Mouse (Mus musculus): ENCODE results near the gene Sh3d19. TPM values are rescaled to one million over a fixed set of nuclear protein-coding genes. Genes with fewer than 3 reads are reported as not detected.

Gene Sh3d19
- polyA plus RNA-seq, 1 experiment from 2014 or later = 29.0 TPM

- Histone ChIP-seq H3K36me3 (ENCODE audit: insufficient read depth, low read length) (peaks cover 19% of the 10 kb centered on the region), H3K9ac (ENCODE audit: low read depth, low read length) (peak within 1 kb of the TSS; percentile 98), H3K27me3 (ENCODE audit: insufficient read depth, low read length) (no peaks in the 10 kb centered on the region), H3K4me1 (replicated peaks; ENCODE audit: insufficient read depth, low read length) (no peaks in the 10 kb centered on the region), H3K4me3 (replicated peaks; ENCODE audit: low read depth, low read length) (peak within 1 kb of the TSS; percentile 86), H3K9me3 (replicated peaks; ENCODE audit: low read length) (no peaks in the 10 kb centered on the region), H3K4me2 (ENCODE audit: low read length) (peak within 1 kb of the TSS; percentile 70), H3K27ac (peak within 1 kb of the TSS; percentile 90)
- ATAC-seq (replicated peaks; ENCODE audit: low FRiP score, low read depth) (peak; percentile 94), DNase-seq (ENCODE audit: low spot score) (peak; percentile 99)
- TF ChIP-seq CTCF (IDR thresholded peaks at IDR 0.05; ENCODE audit: low read depth) = peak; percentile 99
- WGBS = under 1% methylated on average over 77 of the region's 77 CpGs
These were observed 171.5 kb downstream of the Sh3d19 start, which contains the start of gene Rps3a1 for GRCm38 (mm10) chr3:86142263-86142933. Rps3a1 (minus strand) TSS chr3:86142702.

- DNase-seq (ENCODE audit: low spot score) (no peak), ATAC-seq (replicated peaks; ENCODE audit: low FRiP score, low read depth) (peak; percentile 7)
- H3K27ac ChIP-seq = no peak overlapping the region
- no peak overlapping the region for H3K9ac ChIP-seq (ENCODE audit: low read depth, low read length)
- 10% methylated on average over 6 of the region's 6 CpGs for WGBS
- H3K36me3 ChIP-seq (ENCODE audit: insufficient read depth, low read length) = peaks cover 14% of the 10 kb centered on the region; the same call in 1 of the 2 replicates
- no peaks in the 10 kb centered on the region for H3K9me3 ChIP-seq (replicated peaks; ENCODE audit: low read length)
- peak overlapping the region; percentile 41 for H3K4me2 ChIP-seq (ENCODE audit: low read length)
- H3K4me3 ChIP-seq (replicated peaks; ENCODE audit: low read depth, low read length) = no peak overlapping the region
- H3K27me3 ChIP-seq (ENCODE audit: insufficient read depth, low read length) = no peaks in the 10 kb centered on the region
- TF ChIP-seq CTCF (IDR thresholded peaks at IDR 0.05; ENCODE audit: low read depth) = no peak
- H3K4me1 ChIP-seq (replicated peaks; ENCODE audit: insufficient read depth, low read length) = no peaks in the 10 kb centered on the region
These were observed 172.0 kb downstream of the Sh3d19 start for GRCm38 (mm10) chr3:86142934-86143317.

- no peak for ATAC-seq (replicated peaks; ENCODE audit: low FRiP score, low read depth)
These were observed 172.4 kb downstream of the Sh3d19 start for GRCm38 (mm10) chr3:86143343-86143742.

GRCm38 (mm10) chr3:86149063-86149462 lies 178.2 kb downstream of the Sh3d19 start:
- Histone ChIP-seq H3K27me3 (ENCODE audit: insufficient read depth, low read length) (no peaks in the 10 kb centered on the region), H3K9ac (ENCODE audit: low read depth, low read length) (no peak overlapping the region), H3K36me3 (ENCODE audit: insufficient read depth, low read length) (no peaks in the 10 kb centered on the region), H3K4me1 (replicated peaks; ENCODE audit: insufficient read depth, low read length) (no peaks in the 10 kb centered on the region), H3K4me3 (replicated peaks; ENCODE audit: low read depth, low read length) (no peak overlapping the region), H3K27ac (no peak overlapping the region), H3K9me3 (replicated peaks; ENCODE audit: low read length) (no peaks in the 10 kb centered on the region), H3K4me2 (ENCODE audit: low read length) (no peak overlapping the region)
- TF ChIP-seq CTCF (IDR thresholded peaks at IDR 0.05; ENCODE audit: low read depth) = no peak
- WGBS = 73% methylated on average over 6 of the region's 6 CpGs
- no peak for DNase-seq (ENCODE audit: low spot score)
- no peak for ATAC-seq (replicated peaks; ENCODE audit: low FRiP score, low read depth)

More at GRCm38 (mm10) chr3:86143343-86143742, 172.4 kb downstream of the Sh3d19 start:
- no peak overlapping the region for H3K4me3 ChIP-seq (replicated peaks; ENCODE audit: low read depth, low read length)
- H3K4me1 ChIP-seq (replicated peaks; ENCODE audit: insufficient read depth, low read length) = no peaks in the 10 kb centered on the region
- no peak for DNase-seq (ENCODE audit: low spot score)
- no peak for TF ChIP-seq CTCF (IDR thresholded peaks at IDR 0.05; ENCODE audit: low read depth)
- 69% methylated on average over 6 of the region's 6 CpGs for WGBS
- H3K9ac ChIP-seq (ENCODE audit: low read depth, low read length) = no peak overlapping the region
- no peaks in the 10 kb centered on the region for H3K27me3 ChIP-seq (ENCODE audit: insufficient read depth, low read length)
- H3K36me3 ChIP-seq (ENCODE audit: insufficient read depth, low read length) = peaks cover 10% of the 10 kb centered on the region; the same call in 1 of the 2 replicates
- H3K4me2 ChIP-seq (ENCODE audit: low read length) = no peak overlapping the region
- H3K9me3 ChIP-seq (replicated peaks; ENCODE audit: low read length) = no peaks in the 10 kb centered on the region
- no peak overlapping the region for H3K27ac ChIP-seq

- no peaks in the 10 kb centered on the region for H3K9me3 ChIP-seq (replicated peaks; ENCODE audit: low read length)
- DNase-seq (ENCODE audit: low spot score) (peak; percentile 65), ATAC-seq (replicated peaks; ENCODE audit: low FRiP score, low read depth) (no peak)
- 0 out of 2 replicates have a peak overlapping the region, but pooled peaks have one; percentile 8 for H3K27ac ChIP-seq
- 44% methylated on average over 9 of the region's 9 CpGs for WGBS
- no peaks in the 10 kb centered on the region for H3K36me3 ChIP-seq (ENCODE audit: insufficient read depth, low read length)
- no peak for TF ChIP-seq CTCF (IDR thresholded peaks at IDR 0.05; ENCODE audit: low read depth)
- no peak overlapping the region for H3K4me2 ChIP-seq (ENCODE audit: low read length)
- H3K4me1 ChIP-seq (replicated peaks; ENCODE audit: insufficient read depth, low read length) = no peaks in the 10 kb centered on the region
- no peak overlapping the region for H3K9ac ChIP-seq (ENCODE audit: low read depth, low read length)
- no peaks in the 10 kb centered on the region for H3K27me3 ChIP-seq (ENCODE audit: insufficient read depth, low read length)
- no peak overlapping the region for H3K4me3 ChIP-seq (replicated peaks; ENCODE audit: low read depth, low read length)
These were observed 178.6 kb downstream of the Sh3d19 start for GRCm38 (mm10) chr3:86149521-86149920.

GRCm38 (mm10) chr3:86168841-86169425 lies 198.0 kb downstream of the Sh3d19 start:
- DNase-seq (ENCODE audit: low spot score) (no peak), ATAC-seq (replicated peaks; ENCODE audit: low FRiP score, low read depth) (no peak)
- H3K36me3 ChIP-seq (ENCODE audit: insufficient read depth, low read length) = no peaks in the 10 kb centered on the region
- H3K27me3 ChIP-seq (ENCODE audit: insufficient read depth, low read length) = no peaks in the 10 kb centered on the region
- 69% methylated on average over 8 of the region's 8 CpGs for WGBS
- no peaks in the 10 kb centered on the region for H3K4me1 ChIP-seq (replicated peaks; ENCODE audit: insufficient read depth, low read length)
- no peak overlapping the region for H3K4me3 ChIP-seq (replicated peaks; ENCODE audit: low read depth, low read length)
- H3K9ac ChIP-seq (ENCODE audit: low read depth, low read length) = no peak overlapping the region
- no peak for TF ChIP-seq CTCF (IDR thresholded peaks at IDR 0.05; ENCODE audit: low read depth)
- no peak overlapping the region for H3K27ac ChIP-seq
- H3K4me2 ChIP-seq (ENCODE audit: low read length) = no peak overlapping the region
- H3K9me3 ChIP-seq (replicated peaks; ENCODE audit: low read length) = no peaks in the 10 kb centered on the region

All from kidney, postnatal 0 days (tissue).